Mouse (Mus musculus) left cerebral cortex, postnatal 10 days (tissue): ENCODE data around the gene Rnf144b. TPM values are rescaled to one million over a fixed set of nuclear protein-coding genes. Genes with fewer than 3 reads are reported as not detected.
A peak's percentile ranks its signal among the peaks of the same experiment; 100 is the strongest.

ENCODE experiments used
- DNase-seq, 2 experiments: peaks; one replicate each; pipeline ENCODE4 v3.0.0; 2021 to 2022; ENCODE audit warnings: low spot score in 2 of 2, mixed read lengths in 1 of 2; ENCODE audit errors: extremely low spot score in 1 of 2
- intact Hi-C: fragments of 180-260 bp; cut with DNase I; formaldehyde crosslinking; loops from one replicate; pipeline ENCODE4 v1.15.1; 2025
- total RNA-seq, 2 experiments: library from RNA; stranded (reverse); gene quantifications; 2 replicates each; pipeline ENCODE4 v1.2.3; 2021

The Rnf144b gene
- total RNA-seq, 2 experiments from 2014 or later = 15.0 to 16.1 TPM

DNA sequence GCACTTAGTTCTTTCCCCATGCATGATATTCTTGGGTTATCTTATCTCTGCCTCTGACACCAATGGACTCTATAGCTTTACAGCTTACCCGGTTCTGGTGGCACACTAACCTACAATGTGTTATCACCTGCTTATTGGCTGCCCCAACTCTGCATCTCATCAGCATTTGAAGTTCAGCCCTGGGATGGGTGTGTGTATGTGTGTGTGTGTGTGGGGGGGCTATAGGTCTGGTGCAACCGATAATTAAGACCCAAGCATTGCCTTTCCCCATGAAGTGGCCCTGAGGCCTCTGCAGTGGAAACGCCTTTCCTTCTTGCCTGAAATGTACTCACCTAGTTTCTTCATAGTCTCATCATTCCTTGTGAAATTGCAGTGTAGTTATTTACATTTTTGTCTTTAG, 6.5 kb upstream of the Rnf144b start:
- no peak for DNase-seq
- intact Hi-C loops = no loop called here

DNA sequence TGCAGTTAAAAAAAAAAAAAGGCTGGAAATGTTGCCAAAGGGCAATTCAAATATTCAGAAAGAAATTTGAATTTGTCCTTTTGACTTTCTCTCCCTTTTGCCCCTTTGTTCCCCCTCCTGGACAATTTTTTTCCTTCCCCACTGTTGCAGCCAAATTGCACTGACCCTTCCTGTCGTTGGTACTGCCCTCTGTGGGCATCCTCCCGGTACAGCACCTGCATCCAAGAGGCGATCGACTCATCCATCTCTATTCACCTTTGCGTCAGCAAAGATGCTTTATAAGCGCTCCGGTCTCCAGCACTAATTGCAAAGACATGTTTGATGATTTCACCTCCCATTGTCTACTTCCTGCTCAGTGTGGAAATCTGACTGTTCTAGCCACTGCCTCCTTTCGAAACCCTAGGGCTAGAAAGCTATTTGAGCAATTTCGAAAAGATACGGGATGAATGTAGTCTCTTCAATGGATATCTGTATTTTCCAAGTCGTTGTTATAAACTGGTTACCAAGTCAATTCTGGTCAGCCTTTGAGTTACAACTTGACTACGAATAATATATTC, 1.0 kb upstream of the Rnf144b start:
- DNase-seq = no peak
- intact Hi-C loops = no loop called here

DNA sequence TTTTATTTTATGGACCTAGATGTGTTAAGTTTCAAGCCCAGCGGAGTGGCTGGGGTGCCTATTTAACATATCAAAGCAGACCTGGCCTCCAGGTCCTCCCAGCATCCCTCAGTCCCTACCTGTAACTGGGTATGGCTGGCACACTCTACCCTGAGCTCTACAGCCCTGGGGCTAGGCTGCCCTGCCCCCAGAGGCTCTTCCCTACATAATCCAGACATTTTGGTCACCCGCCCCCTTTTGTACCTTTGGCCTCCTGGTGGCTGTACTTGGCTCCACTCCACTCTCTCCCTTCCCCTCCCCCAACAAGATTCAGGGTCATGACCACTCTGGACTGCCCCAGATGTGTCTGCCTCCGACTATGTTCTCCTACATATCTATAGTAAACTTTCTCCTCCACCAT, 2.0 kb downstream of the Rnf144b start:
- intact Hi-C loops = no loop called here
- no peak for DNase-seq

DNA sequence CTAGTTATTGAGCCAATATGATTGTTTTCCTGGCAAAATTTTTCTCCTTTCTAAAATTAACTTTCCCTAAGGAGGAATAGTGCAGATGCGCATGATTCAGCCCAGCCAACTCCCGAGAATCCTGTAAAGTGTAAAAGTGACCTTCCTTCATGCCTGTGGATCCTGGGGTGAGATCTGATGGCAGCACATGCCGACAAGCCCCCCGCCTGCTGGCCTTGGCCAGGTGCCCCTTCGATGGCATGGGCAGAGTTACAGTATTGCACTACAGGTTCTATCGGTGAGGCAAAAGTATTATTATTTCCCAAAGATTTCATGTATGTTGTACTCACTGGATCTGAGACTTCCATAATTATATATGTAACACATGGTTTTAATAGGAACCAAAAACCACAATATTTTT, 2.5 kb downstream of the Rnf144b start:
- no peak for DNase-seq
- intact Hi-C loops = no loop called here

DNA sequence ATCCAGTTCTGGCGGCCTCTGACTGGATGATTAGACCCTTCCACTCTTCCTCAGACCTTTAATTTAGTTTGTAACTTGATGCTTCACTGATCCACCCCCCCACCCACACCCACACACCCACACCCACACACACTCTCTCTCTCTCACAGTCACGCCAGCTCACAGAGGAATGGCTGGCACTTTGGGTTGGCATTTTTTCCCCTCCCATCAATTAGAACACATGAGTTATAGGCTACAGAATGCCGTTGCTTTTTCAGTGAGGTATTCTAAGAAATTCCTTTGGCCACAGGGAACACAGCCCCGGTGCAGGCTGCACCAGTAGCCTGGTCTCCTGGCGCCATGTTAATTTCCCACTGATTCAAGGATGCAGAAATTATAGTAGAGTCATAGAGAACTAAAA, 3.1 kb downstream of the Rnf144b start:
- intact Hi-C loops = no loop called here
- no peak for DNase-seq

DNA sequence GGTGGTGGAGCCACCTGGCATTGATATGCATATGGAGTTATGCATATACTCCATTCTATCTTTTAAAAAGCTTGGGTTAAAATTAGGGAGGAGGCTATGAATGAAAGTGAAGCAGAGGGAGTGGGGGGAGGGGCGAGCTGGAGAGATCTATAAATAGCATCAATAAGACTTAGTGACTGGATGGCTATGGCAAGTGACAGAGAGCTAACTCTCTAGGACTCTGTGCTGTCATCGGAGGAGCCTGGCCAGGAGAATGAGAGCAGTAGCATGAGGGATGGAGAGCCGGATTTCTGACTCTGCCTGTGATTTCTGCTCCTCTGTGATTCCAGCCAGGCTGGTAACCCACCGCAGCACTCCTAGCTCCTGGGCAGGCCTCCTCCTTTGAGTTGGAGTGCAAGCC, 6.6 kb downstream of the Rnf144b start:
- intact Hi-C loops = no loop called here
- DNase-seq = no peak

DNA sequence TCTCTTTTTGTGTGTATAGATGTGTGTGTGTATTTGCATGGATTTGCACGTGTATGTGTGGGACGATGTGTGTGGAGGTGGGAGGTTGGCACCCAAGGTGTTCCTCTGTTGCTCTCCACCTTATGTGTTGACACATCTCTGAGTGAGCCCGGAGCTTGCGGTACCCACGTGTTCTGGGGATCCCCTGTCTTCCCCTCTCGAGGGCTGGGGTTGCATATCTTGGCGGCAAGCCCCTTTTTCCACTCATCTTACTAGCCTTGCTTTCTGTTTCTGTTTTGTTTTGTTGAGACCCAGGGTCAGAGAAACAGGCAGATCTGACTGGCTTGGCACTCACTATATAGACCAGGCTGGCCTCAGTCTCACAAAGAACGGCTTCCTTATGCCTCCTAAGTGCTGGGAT, 10.6 kb downstream of the Rnf144b start:
- no peak for DNase-seq
- intact Hi-C loops = no loop called here

DNA sequence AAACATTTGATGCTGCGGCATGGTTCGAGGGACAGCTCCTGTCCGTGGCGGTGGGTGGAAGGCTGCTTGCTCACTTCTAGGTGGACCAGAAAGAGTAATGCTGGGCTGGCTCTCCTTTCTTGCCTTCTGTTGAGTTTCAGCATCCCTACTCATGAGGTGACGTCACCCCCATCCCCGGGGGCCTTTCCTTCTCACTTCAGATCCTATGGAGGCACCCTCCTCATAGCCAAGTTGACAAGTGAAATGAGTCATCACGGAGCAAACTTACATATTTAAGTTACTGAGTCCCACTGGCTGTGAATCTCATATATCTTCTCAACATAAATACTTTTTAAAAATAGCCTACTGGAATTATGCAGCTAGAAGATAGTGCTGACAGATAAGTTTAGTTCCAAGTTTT, 12.4 kb downstream of the Rnf144b start:
- intact Hi-C loops = no loop called here
- DNase-seq = peak in 1 of 2 experiments; percentile 38

DNA sequence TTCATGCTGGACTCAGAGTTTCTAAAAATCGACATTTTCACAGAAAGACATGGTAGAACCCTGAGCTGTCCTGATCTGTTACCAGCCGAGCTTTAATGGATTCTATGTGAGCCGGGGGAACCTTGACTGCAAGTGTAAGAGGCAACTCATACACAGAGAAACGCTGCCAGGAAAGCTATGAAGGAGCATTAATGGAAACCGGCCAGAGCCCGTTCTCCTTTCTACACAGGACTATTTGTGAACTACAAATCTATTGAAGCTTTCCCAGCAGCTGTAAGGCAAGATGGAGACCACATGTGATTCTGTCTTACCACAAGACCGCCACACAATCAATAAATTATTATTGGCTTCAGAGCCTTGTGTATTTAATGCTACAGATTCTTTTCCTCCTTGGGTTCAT, 13.3 kb downstream of the Rnf144b start:
- intact Hi-C loops = no loop called here
- DNase-seq = no peak

DNA sequence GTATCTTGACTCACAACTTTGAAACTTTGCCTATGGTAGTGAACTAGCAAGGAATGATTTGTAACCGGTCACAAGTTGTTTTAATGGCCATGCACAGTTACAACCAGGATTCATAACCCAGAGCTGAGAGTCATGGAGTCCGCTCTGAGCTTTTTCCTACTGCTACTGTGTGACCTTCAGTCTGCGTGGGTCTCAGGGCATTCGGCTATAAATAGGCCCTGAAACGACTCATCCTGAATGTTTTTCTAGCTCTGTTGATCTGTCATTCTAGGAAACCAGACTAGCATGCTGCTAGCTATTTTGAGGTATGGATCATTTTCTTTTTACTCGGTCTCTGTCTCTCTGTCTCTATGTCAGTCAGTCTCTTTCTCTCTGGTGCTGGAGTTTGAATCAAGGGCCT, 20.3 kb downstream of the Rnf144b start:
- DNase-seq = no peak
- intact Hi-C loops = no loop called here

DNA sequence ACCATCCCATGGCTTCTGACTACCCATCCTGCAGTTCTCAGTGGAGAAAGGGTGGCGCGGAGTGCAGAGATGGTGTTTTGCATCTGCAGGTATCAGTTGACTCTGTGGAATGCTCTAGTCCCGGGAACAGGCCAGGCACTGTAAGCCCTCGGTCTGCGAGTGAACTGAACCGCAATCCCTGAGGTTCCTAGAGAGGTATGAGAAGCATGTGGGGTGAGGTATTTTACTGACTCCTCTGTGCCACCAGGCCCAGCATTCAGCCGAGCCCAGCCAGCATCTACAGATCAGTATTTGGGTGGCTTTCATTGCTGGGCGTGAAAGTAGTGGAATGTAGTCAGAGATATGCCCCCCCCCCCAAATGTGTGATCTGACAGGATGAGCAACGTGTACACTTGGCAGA, 23.5 kb downstream of the Rnf144b start:
- intact Hi-C loops = no loop called here
- DNase-seq = no peak

DNA sequence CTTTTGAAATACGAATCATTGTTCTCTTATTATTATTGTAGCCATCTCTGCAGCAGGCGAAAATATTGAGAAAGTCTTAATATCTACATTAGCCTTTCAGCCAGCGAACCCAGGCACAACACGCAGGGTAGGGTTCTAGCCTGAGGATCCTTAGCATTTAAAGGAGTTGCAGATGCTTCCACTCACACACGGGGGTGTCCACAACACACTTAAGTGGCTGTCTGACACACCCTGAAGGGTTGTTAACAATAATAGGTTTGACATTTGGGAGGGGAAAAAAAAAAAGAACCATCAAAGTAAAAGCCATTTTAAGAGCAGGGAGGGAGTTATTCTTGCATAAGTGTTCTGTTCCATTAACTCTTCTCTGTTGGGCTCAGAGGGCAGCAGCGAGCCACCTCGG, 23.9 kb downstream of the Rnf144b start:
- DNase-seq = no peak
- intact Hi-C loops = no loop called here

DNA sequence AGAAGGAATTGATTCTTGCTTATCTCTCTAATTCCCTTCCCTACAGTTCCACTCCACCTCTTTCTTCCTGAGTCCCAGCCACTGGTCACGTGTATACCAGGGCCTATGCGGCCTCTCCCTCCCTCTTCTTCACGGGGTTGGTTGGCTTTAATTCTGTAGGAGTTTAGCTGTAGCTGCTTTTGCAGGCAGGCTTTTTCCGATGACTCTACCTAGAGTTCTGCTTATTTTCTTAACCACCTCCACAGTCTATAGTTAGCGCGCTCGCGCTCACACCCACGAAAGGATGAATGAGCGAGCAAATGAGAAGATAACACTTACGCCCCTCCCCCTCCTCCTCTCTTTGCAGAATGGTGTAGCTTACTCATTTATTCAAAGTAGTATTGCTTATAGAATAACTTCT, 26.1 kb downstream of the Rnf144b start:
- peak; percentile 57 to 64 for DNase-seq
- intact Hi-C loops = no loop called here

DNA sequence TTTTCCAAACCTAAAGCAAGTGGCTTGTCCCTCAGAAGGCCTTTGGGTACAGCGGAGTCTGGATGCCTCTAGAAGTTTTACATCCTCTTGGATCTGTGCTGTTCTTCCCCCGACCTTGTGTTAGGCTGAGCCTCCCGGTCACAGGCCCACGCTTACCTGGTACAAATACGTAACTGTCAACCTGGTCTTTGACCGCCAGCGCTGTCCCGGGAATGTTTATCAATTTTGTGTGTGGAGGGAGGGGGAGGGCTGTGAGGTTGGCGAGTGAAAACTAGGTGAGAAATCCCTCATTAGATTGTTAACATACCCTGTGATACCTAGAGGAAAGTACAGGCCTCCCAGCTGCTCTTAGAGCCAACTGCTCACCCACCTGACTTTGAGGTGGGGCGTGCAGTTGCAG, 27.5 kb downstream of the Rnf144b start:
- DNase-seq = no peak
- intact Hi-C loops = loop anchor here (10.0 kb wide), 1 partner anchor 1315 kb away; no protein-coding TSS in a partner anchor

DNA sequence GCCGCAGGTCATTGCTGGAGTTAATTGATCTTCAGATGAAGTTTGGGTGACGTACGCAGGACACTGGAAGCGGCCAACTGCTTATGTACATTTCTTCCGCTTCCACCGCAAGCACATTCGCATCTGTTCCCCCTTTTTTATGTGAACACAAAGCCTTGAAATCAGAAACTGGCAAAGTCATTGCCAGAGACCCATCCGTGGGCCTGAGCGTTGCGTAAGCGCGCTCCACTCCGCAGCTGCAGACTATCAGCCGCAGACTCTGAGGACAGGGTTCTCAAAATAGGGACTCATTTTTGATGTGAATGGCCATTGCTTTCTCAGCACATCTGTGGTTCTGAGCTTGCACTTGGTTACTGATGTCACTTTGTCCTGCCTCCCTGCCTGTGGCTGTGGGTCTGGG, 28.6 kb downstream of the Rnf144b start:
- intact Hi-C loops = loop anchor here (10.0 kb wide), 1 partner anchor 1314 kb away; no protein-coding TSS in a partner anchor
- peak in 1 of 2 experiments; percentile 35 for DNase-seq

DNA sequence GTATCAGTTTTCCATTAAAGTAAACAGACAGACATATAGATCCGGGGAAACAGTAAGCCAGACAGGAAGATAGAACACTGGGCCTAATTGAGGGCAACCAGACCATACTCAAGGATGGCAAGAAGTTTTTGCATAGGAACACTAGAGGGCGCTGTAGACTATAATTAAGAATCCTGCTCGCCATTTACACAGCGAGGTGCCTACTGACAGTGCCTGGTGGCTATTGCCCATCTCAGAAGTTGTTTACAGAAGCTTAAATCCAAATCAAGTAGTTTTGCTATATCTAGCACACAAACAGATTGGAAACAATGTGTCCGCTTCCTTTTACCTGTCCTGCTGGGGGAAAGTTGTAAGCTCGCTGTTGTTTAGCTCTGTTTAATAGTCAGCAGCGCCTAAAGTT, 29.9 kb downstream of the Rnf144b start:
- DNase-seq = peak in 1 of 2 experiments; percentile 67
- intact Hi-C loops = loop anchor here (1.0 to 10.0 kb wide), 2 partner anchors 136 to 1312 kb away; no protein-coding TSS in a partner anchor

DNA sequence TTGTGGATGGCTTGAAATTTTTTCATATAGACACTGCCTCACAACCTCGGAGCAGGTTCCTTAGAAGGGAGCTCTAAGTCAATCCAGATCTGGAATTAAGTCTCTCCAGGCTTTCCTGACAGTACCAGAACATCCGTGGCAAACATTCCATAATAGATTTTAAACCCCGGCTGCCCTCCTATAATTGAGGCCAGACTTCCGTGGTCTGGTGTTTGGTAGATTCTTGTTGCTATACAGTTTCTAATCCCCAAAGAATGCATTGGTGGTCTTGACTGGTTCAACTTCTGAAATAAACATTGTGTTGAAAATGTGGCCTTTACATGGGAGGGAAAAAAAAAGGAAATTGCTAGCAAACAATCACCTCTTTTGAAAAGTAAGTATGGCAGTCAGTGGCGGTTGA, 30.8 kb downstream of the Rnf144b start:
- intact Hi-C loops = loop anchor here (10.0 kb wide), 1 partner anchor 1312 kb away; no protein-coding TSS in a partner anchor
- DNase-seq = no peak

DNA sequence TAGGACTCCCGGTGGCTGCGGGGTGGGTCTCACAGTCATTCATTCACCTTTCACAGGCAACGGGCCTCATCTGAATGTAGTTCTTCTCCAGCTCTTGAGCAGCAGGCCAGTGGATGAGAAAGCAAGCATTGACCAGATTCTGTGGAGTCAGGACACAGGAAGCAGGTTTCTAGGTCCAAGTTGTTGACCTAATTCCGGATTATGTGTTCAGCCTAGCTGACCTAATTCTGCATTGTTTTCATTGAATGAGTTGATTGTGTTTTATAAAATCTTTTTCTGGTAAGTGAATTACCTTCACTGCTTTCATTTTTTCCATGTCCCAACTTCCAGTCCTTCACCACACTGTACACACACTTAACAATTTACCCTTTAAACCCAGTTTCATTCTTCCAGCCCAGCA, 32.4 kb downstream of the Rnf144b start:
- intact Hi-C loops = loop anchor here (10.0 kb wide), 1 partner anchor 1310 kb away; no protein-coding TSS in a partner anchor
- DNase-seq = no peak

DNA sequence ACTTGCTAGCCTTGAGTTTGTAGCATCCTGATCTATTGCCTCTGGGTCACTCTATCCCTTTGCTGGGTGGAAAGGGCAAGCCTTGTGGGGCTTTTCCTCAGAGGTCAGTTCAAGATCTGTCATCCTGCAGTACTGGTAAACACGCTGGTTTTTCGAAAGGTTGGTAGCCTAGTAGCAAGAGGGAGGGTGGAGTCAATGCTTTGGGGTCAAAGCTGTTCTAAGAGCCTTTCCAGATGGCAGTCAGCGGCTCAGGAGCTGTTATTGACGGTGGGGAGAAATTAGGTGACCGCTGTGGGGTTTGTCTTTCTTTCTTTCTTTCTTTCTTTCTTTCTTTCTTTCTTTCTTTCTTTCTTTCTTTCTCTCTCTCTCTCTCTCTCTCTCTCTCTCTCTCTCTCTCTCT, 34.4 kb downstream of the Rnf144b start:
- DNase-seq = no peak
- intact Hi-C loops = loop anchor here (10.0 kb wide), 1 partner anchor 1308 kb away; no protein-coding TSS in a partner anchor

DNA sequence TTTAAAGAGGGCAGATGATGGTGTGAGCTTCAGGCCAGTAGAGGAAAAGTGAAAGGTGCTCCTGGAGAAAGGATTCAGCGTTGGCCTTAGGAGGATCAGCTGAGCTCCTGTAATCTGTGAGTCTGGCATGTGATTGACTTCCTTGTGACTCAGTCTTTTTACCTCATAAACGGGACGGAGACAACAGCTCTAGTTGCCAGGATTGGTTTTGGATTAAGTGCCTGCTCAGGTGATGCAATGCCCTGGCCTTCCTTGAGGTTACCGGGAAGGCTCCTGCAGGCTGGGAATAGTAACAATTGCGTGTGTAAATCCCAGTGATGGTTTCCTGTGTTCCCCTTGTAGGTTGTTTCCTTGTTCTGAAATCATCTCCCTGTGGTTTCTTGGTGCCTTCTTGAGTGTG, 39.5 kb downstream of the Rnf144b start:
- intact Hi-C loops = no loop called here
- DNase-seq = no peak

DNA sequence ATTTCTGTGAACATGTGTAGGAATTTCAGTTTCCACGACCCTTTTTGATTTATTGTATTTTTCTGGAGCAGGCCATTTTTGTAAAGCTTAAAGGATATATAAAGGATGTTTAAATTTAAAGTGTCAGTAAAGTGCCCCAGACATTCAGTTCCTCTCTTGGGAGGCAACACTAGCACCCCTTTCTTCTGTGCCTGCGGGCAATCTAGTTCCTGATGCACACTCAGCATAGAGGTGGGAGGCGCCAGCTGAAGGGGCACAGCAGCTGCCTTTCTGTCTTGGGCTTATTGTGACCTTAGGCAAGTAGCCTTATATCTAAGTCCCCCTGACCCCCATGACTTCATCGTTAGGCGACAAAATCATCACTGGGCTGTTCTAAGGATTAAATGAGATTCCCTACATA, 42.3 kb downstream of the Rnf144b start:
- intact Hi-C loops = no loop called here

More for the DNA sequence above, 42.3 kb downstream of the Rnf144b start:
- no peak for DNase-seq
